ENCODE assay signal across 8 mouse cellular contexts in the genomic region with DNA sequence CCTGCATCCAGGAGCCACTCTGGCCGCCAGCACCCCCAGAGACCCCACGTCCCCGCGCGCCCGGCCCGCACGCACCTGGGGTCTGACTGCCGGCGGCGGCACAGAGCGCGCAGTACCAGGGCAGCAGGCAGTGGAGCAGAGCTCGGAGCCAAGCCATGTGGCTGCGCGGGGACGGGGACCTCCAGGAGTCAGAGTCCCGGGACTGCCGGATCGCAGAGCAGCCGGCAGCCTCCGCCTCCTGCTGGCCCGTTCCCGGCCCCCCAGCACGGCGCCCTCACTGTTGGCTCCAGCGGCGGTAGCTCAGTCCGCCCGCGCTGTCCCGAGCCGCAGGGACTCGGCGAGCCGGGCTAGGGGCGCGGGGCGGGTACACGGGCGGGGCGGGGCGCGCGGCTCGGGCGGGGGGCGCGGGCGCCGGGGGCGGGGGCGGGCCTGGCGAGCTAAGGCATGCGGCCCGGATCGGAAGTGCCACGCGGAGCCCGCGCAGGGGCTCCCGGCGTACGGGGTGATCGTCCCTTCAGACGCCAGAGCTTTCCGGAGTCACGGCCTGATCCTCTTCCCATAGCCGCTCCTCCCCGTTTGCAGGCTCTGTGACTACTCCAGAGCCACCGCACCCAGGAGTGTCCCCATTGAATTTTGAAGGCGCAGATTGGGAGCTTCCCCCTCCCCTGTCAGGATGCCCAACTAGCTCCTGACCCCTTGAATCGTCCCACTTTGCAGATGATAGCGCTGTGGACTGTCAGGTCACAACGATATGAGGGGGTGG. TPM values are rescaled to one million over a fixed set of nuclear protein-coding genes. Genes with fewer than 3 reads are reported as not detected.
DNase-seq lines count a peak whose midpoint lies in the region; ATAC-seq and TF ChIP-seq lines count a peak whose summit lies in the region.

Gene Adamts14 (minus strand): TSS at position 358 of the 763 bp plus-strand sequence.

- H3K4me3 ChIP-seq in left cerebral cortex, adult 2 months, result peak within 1 kb of the TSS; percentile 40
- peak within 1 kb of the TSS; percentile 35 for H3K4me3 ChIP-seq in kidney, postnatal 0 days (replicated peaks; ENCODE audit: low read depth, low read length)
- peak within 1 kb of the TSS; percentile 57 for H3K4me3 ChIP-seq in midbrain, embryonic 12.5 days

- no peaks in the 10 kb centered on the region for H3K9me3 ChIP-seq in kidney, postnatal 0 days (replicated peaks; ENCODE audit: low read length)
- no peaks in the 10 kb centered on the region for H3K9me3 ChIP-seq in midbrain, embryonic 12.5 days

- no peaks in the 10 kb centered on the region; the same call in 1 of the 2 replicates for H3K4me1 ChIP-seq in kidney, postnatal 0 days (replicated peaks; ENCODE audit: insufficient read depth, low read length)
- H3K4me1 ChIP-seq in midbrain, embryonic 12.5 days, result 0 out of 2 replicates have a peak, but pooled peaks cover 9% of the 10 kb centered on the region

- intact Hi-C loops in left cerebral cortex, adult 2 months (cut with DNase I), result loop anchor here (5.0 kb wide), 1 partner anchor 61 kb away; no protein-coding TSS in a partner anchor
- intact Hi-C loops in left cerebral cortex, postnatal 25 days (cut with DNase I), result no loop called here

- no peak within 1 kb of the TSS for H3K27ac ChIP-seq in left cerebral cortex, adult 2 months
- H3K27ac ChIP-seq in kidney, postnatal 0 days, result no peak within 1 kb of the TSS
- H3K27ac ChIP-seq in midbrain, embryonic 12.5 days (replicated peaks), result no peak within 1 kb of the TSS

- peak; percentile 47 for ATAC-seq in kidney, postnatal 0 days (replicated peaks; ENCODE audit: low FRiP score, low read depth)
- ATAC-seq in midbrain, embryonic 12.5 days (ENCODE audit: low FRiP score, low read depth), result peak; percentile 73

- H3K4me2 ChIP-seq in kidney, postnatal 0 days (ENCODE audit: low read length), result peak within 1 kb of the TSS; percentile 67
- peak within 1 kb of the TSS; percentile 95 for H3K4me2 ChIP-seq in midbrain, embryonic 12.5 days (replicated peaks)

- 1% methylated on average over 64 of the region's 75 CpGs for WGBS in kidney, postnatal 0 days
- 2% methylated on average over 32 of the region's 75 CpGs for WGBS in midbrain, embryonic 12.5 days

- no peak for TF ChIP-seq CTCF in left cerebral cortex, adult 2 months (IDR thresholded peaks at IDR 0.05)
- TF ChIP-seq CTCF in kidney, postnatal 0 days (IDR thresholded peaks at IDR 0.05; ENCODE audit: low read depth), result peak; percentile 33; the same call in 1 of the 2 replicates

- no peaks in the 10 kb centered on the region for H3K36me3 ChIP-seq in kidney, postnatal 0 days (ENCODE audit: insufficient read depth, low read length)
- H3K36me3 ChIP-seq in midbrain, embryonic 12.5 days, result no peaks in the 10 kb centered on the region

- DNase-seq in left cerebral cortex, adult 2 months (ENCODE audit: extremely low spot score in 1 of 2, low spot score in 2 of 2), result no peak
- DNase-seq in left cerebral cortex, postnatal 25 days (ENCODE audit: low spot score in 2 of 2), result no peak
- DNase-seq in adrenal gland, postnatal 10 days, result peak; percentile 65
- DNase-seq in heart, adult 18-20 months, result peak; percentile 49 to 54
- DNase-seq in kidney, postnatal 0 days (ENCODE audit: low spot score), result peak; percentile 68
- no peak for DNase-seq in right cerebral cortex, postnatal 25 days
- DNase-seq in layer of hippocampus, adult 9-11 months, result no peak

- H3K27me3 ChIP-seq in kidney, postnatal 0 days (ENCODE audit: insufficient read depth, low read length), result no peaks in the 10 kb centered on the region
- H3K27me3 ChIP-seq in midbrain, embryonic 12.5 days, result peaks cover 54% of the 10 kb centered on the region

- peak within 1 kb of the TSS; percentile 61 for H3K9ac ChIP-seq in kidney, postnatal 0 days (ENCODE audit: low read depth, low read length)
- H3K9ac ChIP-seq in midbrain, embryonic 12.5 days (replicated peaks), result peak within 1 kb of the TSS; percentile 59

RNA-seq across cellular contexts. Expression of gene Adamts14, which starts in this region (rescaled TPM):
- total RNA-seq in left cerebral cortex, adult 2 months (2021), result under 1 TPM; 0.20 to 0.30 TPM
- total RNA-seq in left cerebral cortex, postnatal 25 days (2021), result under 1 TPM; 0.21 to 0.32 TPM
- total RNA-seq in adrenal gland, postnatal 10 days (2021), result 1 to 10 TPM; 3.7 to 4.3 TPM
- 1 to 10 TPM in 1 of 2 experiments, under 1 TPM in 1; 0.79 to 1.0 TPM for total RNA-seq in heart, adult 18-20 months (2021)
- 0.71 and 0.89 TPM in 2 replicates for polyA plus RNA-seq in kidney, postnatal 0 days (2015; fragmentation: Nextera tagmentation; extraction: Ambion mirVana)
- 0.48 and 0.55 TPM in 2 replicates for polyA plus RNA-seq in midbrain, embryonic 12.5 days (2016; fragmentation: Nextera tagmentation; extraction: Ambion mirVana)

Comparison
In these comparisons a context has a peak if more than half of its experiments do, and no peak if none do; other contexts are left out.
1. Peak in DNase-seq, ATAC-seq, H3K4me3 ChIP-seq, H3K9ac ChIP-seq and H3K4me2 ChIP-seq in kidney, postnatal 0 days; RNA of the gene not detected or under 1 TPM.
2. Peak in ATAC-seq, H3K4me3 ChIP-seq, H3K9ac ChIP-seq and H3K4me2 ChIP-seq in midbrain, embryonic 12.5 days; RNA of the gene not detected or under 1 TPM.
3. DNase-seq: peak in adrenal gland, postnatal 10 days (single experiment) and heart, adult 18-20 months (2 of 2); none in left cerebral cortex, adult 2 months (0 of 2), left cerebral cortex, postnatal 25 days (0 of 2), right cerebral cortex, postnatal 25 days (single experiment) and layer of hippocampus, adult 9-11 months (single experiment).
4. Peak in every context shown above with its lines, with median percentiles within 50 percentile points of each other: H3K4me3 ChIP-seq.